Mouse (Mus musculus) midbrain, postnatal 0 days (tissue): ENCODE results near the gene Urb1. TPM values are rescaled to one million over a fixed set of nuclear protein-coding genes. Genes with fewer than 3 reads are reported as not detected.
A peak's percentile ranks its signal among the peaks of the same experiment; 100 is the strongest.

Source experiments
- ATAC-seq: fragments of 200-750 bp; cut with Nextera tagmentation; 2 replicates; pipeline ENCODE4 v1.8.0; 2017; ENCODE audit warnings: moderate number of reproducible peaks, mild to moderate bottlenecking, moderate TSS enrichment, moderate library complexity; ENCODE audit not compliant: low FRiP score
- DNase-seq: peaks from one replicate; pipeline ENCODE4 v3.0.0-alpha.2; 2015; ENCODE audit warnings: low spot score
- H3K27ac ChIP-seq: fragments of 300-500 bp; sonication (generic); 2 replicates; pipeline ENCODE4 v1.5.1; 2014; ENCODE audit warnings: low read depth, mild to moderate bottlenecking, low read length, mixed read lengths
- H3K27me3 ChIP-seq: fragments of 300-500 bp; sonication (generic); 2 replicates; pipeline ENCODE4 v1.6.1; 2014; ENCODE audit warnings: low read length, control low read depth, mixed read lengths; ENCODE audit not compliant: insufficient read depth
- H3K36me3 ChIP-seq: fragments of 300-500 bp; sonication (generic); 2 replicates; pipeline ENCODE4 v1.6.1; 2014; ENCODE audit warnings: low read length, control low read depth, mixed read lengths; ENCODE audit not compliant: insufficient read depth
- H3K4me1 ChIP-seq: fragments of 300-500 bp; sonication (generic); 2 replicates; pipeline ENCODE4 v1.6.1; 2014; ENCODE audit warnings: mild to moderate bottlenecking, control low read depth, antibody characterized with exemption, low read length, mixed read lengths; ENCODE audit not compliant: insufficient read depth
- H3K4me2 ChIP-seq: fragments of 300-500 bp; sonication (generic); 2 replicates; pipeline ENCODE4 v1.6.1; 2014; ENCODE audit warnings: low read depth, mild to moderate bottlenecking, low read length, mixed read lengths; ENCODE audit not compliant: poor library complexity, severe bottlenecking
- H3K4me3 ChIP-seq: fragments of 300-500 bp; sonication (generic); 2 replicates; pipeline ENCODE4 v1.5.1; 2014; ENCODE audit warnings: low read depth, mild to moderate bottlenecking, low read length, moderate library complexity
- H3K9ac ChIP-seq: fragments of 300-500 bp; sonication (generic); replicated peaks from 2 replicates; pipeline ENCODE4 v1.6.1; 2014; ENCODE audit warnings: mild to moderate bottlenecking, low read length, moderate library complexity, mixed read lengths; ENCODE audit not compliant: poor library complexity, severe bottlenecking
- H3K9me3 ChIP-seq: fragments of 300-500 bp; sonication (generic); 2 replicates; pipeline ENCODE4 v1.6.1; 2016; ENCODE audit warnings: low read length, control low read depth
- CTCF ChIP-seq: IDR thresholded peaks from 2 replicates; pipeline ENCODE4 v1.5.1; 2016; ENCODE audit warnings: antibody characterized with exemption, mild to moderate bottlenecking
- WGBS: fragments of 180-500 bp; shearing (Covaris S2); extraction: QIAGEN DNeasy Blood & Tissue Kit; methylation state at CpG from one replicate; pipeline ENCODE4 v1.1.7; 2014; 5-methylcytosine and 5-hydroxymethylcytosine counted together
- polyA plus RNA-seq: library from polyadenylated mRNA; unstranded; fragments of >200 nt; fragmentation: Nextera tagmentation; extraction: Ambion mirVana; gene quantifications from 2 replicates; pipeline ENCODE4 v1.2.1, GENCODE M21; 2015
- total RNA-seq: library from RNA; depleted of rRNA; stranded (reverse); fragments of >200 nt; gene quantifications from 2 replicates; pipeline ENCODE4 v1.2.3, GENCODE M21; 2014; rRNA removed

Urb1 gene
- total and polyA plus RNA-seq, 2 experiments from 2014 or later = 5.1 to 17.5 TPM

- H3K4me3 ChIP-seq = peak overlapping the region; percentile 31
- peak overlapping the region; percentile 77 for H3K27ac ChIP-seq
- 2% methylated on average over 17 of the region's 17 CpGs for WGBS
- H3K4me1 ChIP-seq = peaks cover 9% of the 10 kb centered on the region; the same call in 1 of the 2 replicates
- H3K4me2 ChIP-seq = peak overlapping the region; percentile 62
- DNase-seq (peak; percentile 96), ATAC-seq (peak; percentile 89)
- peak; percentile 6; the same call in 1 of the 2 replicates for TF ChIP-seq CTCF
- H3K9me3 ChIP-seq = no peaks in the 10 kb centered on the region
- peak overlapping the region; percentile 60 for H3K9ac ChIP-seq
- no peaks in the 10 kb centered on the region; the same call in 1 of the 2 replicates for H3K27me3 ChIP-seq
- H3K36me3 ChIP-seq = no peaks in the 10 kb centered on the region
Measured at GRCm38 (mm10) chr16:90709711-90710289, 100.4 kb downstream of the Urb1 start.

- no peak for TF ChIP-seq CTCF
- H3K27me3 ChIP-seq = no peaks in the 10 kb centered on the region
- WGBS = 49% methylated on average over 3 of the region's 3 CpGs
- no peak overlapping the region for H3K4me2 ChIP-seq
- DNase-seq = no peak
- ATAC-seq = no peak
- no peak overlapping the region for H3K27ac ChIP-seq
- no peaks in the 10 kb centered on the region for H3K9me3 ChIP-seq
- H3K9ac ChIP-seq = no peak overlapping the region
- no peaks in the 10 kb centered on the region for H3K36me3 ChIP-seq
- H3K4me1 ChIP-seq = peaks cover 9% of the 10 kb centered on the region; the same call in 1 of the 2 replicates
- H3K4me3 ChIP-seq = no peak overlapping the region
Measured at GRCm38 (mm10) chr16:90706279-90706678, 103.9 kb downstream of the Urb1 start.

- Histone ChIP-seq H3K27me3 (no peaks in the 10 kb centered on the region), H3K9me3 (no peaks in the 10 kb centered on the region), H3K4me2 (no peak overlapping the region), H3K9ac (no peak overlapping the region), H3K36me3 (no peaks in the 10 kb centered on the region), H3K4me1 (peaks cover 7% of the 10 kb centered on the region; the same call in 1 of the 2 replicates), H3K27ac (no peak overlapping the region), H3K4me3 (no peak overlapping the region)
- ATAC-seq (no peak), DNase-seq (no peak)
- no peak for TF ChIP-seq CTCF
- 87% methylated on average over 13 of the region's 13 CpGs for WGBS
Measured at GRCm38 (mm10) chr16:90704161-90704825, 105.9 kb downstream of the Urb1 start.

- TF ChIP-seq CTCF = no peak
- H3K27ac ChIP-seq = no peak overlapping the region
- 0 out of 2 replicates have a peak, but pooled peaks cover under 1% of the 10 kb centered on the region for H3K4me1 ChIP-seq
- ATAC-seq (no peak), DNase-seq (no peak)
- no peaks in the 10 kb centered on the region for H3K9me3 ChIP-seq
- H3K4me2 ChIP-seq = no peak overlapping the region
- WGBS = 30% methylated on average over 1 of the region's 1 CpGs
- H3K27me3 ChIP-seq = no peaks in the 10 kb centered on the region
- no peaks in the 10 kb centered on the region for H3K36me3 ChIP-seq
- no peak overlapping the region for H3K4me3 ChIP-seq
- H3K9ac ChIP-seq = no peak overlapping the region
Measured at GRCm38 (mm10) chr16:90703646-90704045, 106.6 kb downstream of the Urb1 start.

GRCm38 (mm10) chr16:90701541-90701940 is 108.7 kb downstream of the Urb1 start:
- Histone ChIP-seq H3K4me2 (no peak overlapping the region), H3K36me3 (no peaks in the 10 kb centered on the region), H3K27me3 (no peaks in the 10 kb centered on the region), H3K9me3 (no peaks in the 10 kb centered on the region), H3K4me1 (no peaks in the 10 kb centered on the region), H3K4me3 (no peak overlapping the region), H3K9ac (no peak overlapping the region), H3K27ac (no peak overlapping the region)
- no peak for ATAC-seq
- 93% methylated on average over 2 of the region's 2 CpGs for WGBS
- TF ChIP-seq CTCF = no peak
- no peak for DNase-seq

Other genes starting within 250 kb of the Urb1 start
- gene Mis18a, start 83.0 kb downstream of the Urb1 start, total RNA-seq = 13.8 and 19.6 TPM in 2 replicates
- 23.6 and 24.9 TPM in 2 replicates for gene Mis18a, start 83.0 kb downstream of the Urb1 start, polyA plus RNA-seq
- gene Mrap, start 72.2 kb downstream of the Urb1 start, total RNA-seq = 0.77 TPM in 1 of 2 replicates, not detected in the other
- gene Mrap, start 72.2 kb downstream of the Urb1 start, polyA plus RNA-seq = 0.41 and 0.74 TPM in 2 replicates
- 4.3 and 5.1 TPM in 2 replicates for gene Eva1c, start 16.3 kb upstream of the Urb1 start, total RNA-seq
- 3.3 and 3.5 TPM in 2 replicates for gene Eva1c, start 16.3 kb upstream of the Urb1 start, polyA plus RNA-seq
- 19.0 and 26.5 TPM in 2 replicates for gene Cfap298, start 124.7 kb upstream of the Urb1 start, total RNA-seq
- 65.1 and 66.2 TPM in 2 replicates for gene Cfap298, start 124.7 kb upstream of the Urb1 start, polyA plus RNA-seq
- gene Synj1, start 200.9 kb upstream of the Urb1 start, total RNA-seq = 66.4 and 88.7 TPM in 2 replicates
- gene Synj1, start 200.9 kb upstream of the Urb1 start, polyA plus RNA-seq = 50.9 and 55.4 TPM in 2 replicates
- gene Paxbp1, start 234.1 kb upstream of the Urb1 start, total RNA-seq = 54.0 and 86.2 TPM in 2 replicates
- 19.8 and 27.1 TPM in 2 replicates for gene Paxbp1, start 234.1 kb upstream of the Urb1 start, polyA plus RNA-seq